Mouse (Mus musculus): Measurements from ENCODE around the gene Pglyrp1. TPM values are rescaled to one million over a fixed set of nuclear protein-coding genes. Genes with fewer than 3 reads are reported as not detected.
"Not testable (repeated sequence)": the region's sequence is repeated elsewhere in the genome, so short reads cannot be mapped to it uniquely, and the experiment has no call there.

The Pglyrp1 gene
- polyA plus RNA-seq (2015; fragmentation: Nextera tagmentation; extraction: Ambion mirVana) = 103 and 110 TPM in 2 replicates

DNA sequence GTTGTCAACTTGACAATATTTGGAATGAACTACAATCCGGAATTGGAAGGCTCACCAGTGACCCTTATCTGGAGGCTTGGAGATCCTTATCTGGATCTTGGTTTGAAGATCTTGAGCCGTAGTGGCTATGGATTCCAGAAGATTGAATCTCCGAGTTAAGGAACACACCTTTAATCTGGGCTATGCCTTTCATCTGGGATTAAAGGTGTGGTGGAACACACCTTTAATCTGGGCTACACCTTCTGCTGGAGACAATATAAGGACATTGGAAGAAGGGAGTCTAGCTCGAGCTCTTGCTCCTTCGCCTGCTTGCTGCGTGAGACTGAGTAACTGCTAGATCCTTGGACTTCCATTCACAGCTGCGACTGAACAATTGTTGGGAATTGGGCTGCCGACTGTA, at the start of gene Pglyrp1:
Pglyrp1 (plus strand) TSS at position 301 of the 400 bp plus-strand sequence.
- H3K4me3 ChIP-seq (ENCODE audit: low read depth, low read length); DNase-seq (ENCODE audit: low spot score); H3K4me2 ChIP-seq (replicated peaks; ENCODE audit: low read depth); H3K27ac ChIP-seq (replicated peaks); H3K9me3 ChIP-seq (ENCODE audit: control insufficient read depth, low read length); H3K27me3 ChIP-seq (ENCODE audit: control insufficient read depth, insufficient read depth, low read length); ATAC-seq (ENCODE audit: low FRiP score, low TSS enrichment); H3K9ac ChIP-seq (ENCODE audit: low read length); H3K36me3 ChIP-seq (ENCODE audit: control insufficient read depth, insufficient read depth, low read length); H3K4me1 ChIP-seq (replicated peaks; ENCODE audit: control insufficient read depth, insufficient read depth): not testable (repeated sequence)
- no CpG with 5 or more reads among the region's 8 CpGs for WGBS

- no peaks in the 10 kb centered on the region for H3K9me3 ChIP-seq (ENCODE audit: control insufficient read depth, low read length)
- no peaks in the 10 kb centered on the region for H3K36me3 ChIP-seq (ENCODE audit: control insufficient read depth, insufficient read depth, low read length)
- H3K9ac ChIP-seq (ENCODE audit: low read length) = no peak within 1 kb of the TSS
- no peaks in the 10 kb centered on the region for H3K27me3 ChIP-seq (ENCODE audit: control insufficient read depth, insufficient read depth, low read length)
- TF ChIP-seq EP300 (optimal IDR thresholded peaks at IDR 0.05) (no peak), CTCF (IDR thresholded peaks at IDR 0.05; ENCODE audit: low read depth) (no peak)
- H3K4me2 ChIP-seq (replicated peaks; ENCODE audit: low read depth) = no peak within 1 kb of the TSS
- H3K27ac ChIP-seq (replicated peaks) = no peak within 1 kb of the TSS
- WGBS = 55% methylated on average over 3 of the region's 3 CpGs
- no peaks in the 10 kb centered on the region for H3K4me1 ChIP-seq (replicated peaks; ENCODE audit: control insufficient read depth, insufficient read depth)
- H3K4me3 ChIP-seq (ENCODE audit: low read depth, low read length) = no peak within 1 kb of the TSS
- DNase-seq (ENCODE audit: low spot score) (no peak), ATAC-seq (ENCODE audit: low FRiP score, low TSS enrichment) (no peak)
Measured at GRCm38 (mm10) chr7:18821507-18821906, 49.6 kb upstream of the Pglyrp1 start, which contains the start of gene Psg17. Psg17 (minus strand) TSS chr7:18821607.

GRCm38 (mm10) chr7:18827792-18828546, 43.2 kb upstream of the Pglyrp1 start:
- Histone ChIP-seq H3K36me3 (ENCODE audit: control insufficient read depth, insufficient read depth, low read length) (no peaks in the 10 kb centered on the region), H3K27me3 (ENCODE audit: control insufficient read depth, insufficient read depth, low read length) (no peaks in the 10 kb centered on the region), H3K27ac (replicated peaks) (no peak overlapping the region), H3K4me3 (ENCODE audit: low read depth, low read length) (no peak overlapping the region), H3K4me2 (replicated peaks; ENCODE audit: low read depth) (no peak overlapping the region), H3K9ac (ENCODE audit: low read length) (no peak overlapping the region), H3K9me3 (ENCODE audit: control insufficient read depth, low read length) (no peaks in the 10 kb centered on the region), H3K4me1 (replicated peaks; ENCODE audit: control insufficient read depth, insufficient read depth) (no peaks in the 10 kb centered on the region)
- TF ChIP-seq EP300 (optimal IDR thresholded peaks at IDR 0.05) (no peak), CTCF (IDR thresholded peaks at IDR 0.05; ENCODE audit: low read depth) (no peak)
- peak; percentile 67; the same call in 1 of the 2 replicates for ATAC-seq (ENCODE audit: low FRiP score, low TSS enrichment)
- WGBS = 54% methylated on average over 26 of the region's 26 CpGs
- DNase-seq (ENCODE audit: low spot score) = peak; percentile 43

GRCm38 (mm10) chr7:18828592-18828991, 42.5 kb upstream of the Pglyrp1 start:
- ATAC-seq (ENCODE audit: low FRiP score, low TSS enrichment) (no peak), DNase-seq (ENCODE audit: low spot score) (no peak)
- no peaks in the 10 kb centered on the region for H3K36me3 ChIP-seq (ENCODE audit: control insufficient read depth, insufficient read depth, low read length)
- WGBS = 58% methylated on average over 9 of the region's 9 CpGs
- H3K27ac ChIP-seq (replicated peaks) = no peak overlapping the region
- no peaks in the 10 kb centered on the region for H3K4me1 ChIP-seq (replicated peaks; ENCODE audit: control insufficient read depth, insufficient read depth)
- H3K9me3 ChIP-seq (ENCODE audit: control insufficient read depth, low read length) = no peaks in the 10 kb centered on the region
- TF ChIP-seq CTCF (IDR thresholded peaks at IDR 0.05; ENCODE audit: low read depth) = peak; percentile 69
- TF ChIP-seq EP300 (optimal IDR thresholded peaks at IDR 0.05) = no peak
- no peak overlapping the region for H3K9ac ChIP-seq (ENCODE audit: low read length)
- H3K4me3 ChIP-seq (ENCODE audit: low read depth, low read length) = no peak overlapping the region
- no peaks in the 10 kb centered on the region for H3K27me3 ChIP-seq (ENCODE audit: control insufficient read depth, insufficient read depth, low read length)
- H3K4me2 ChIP-seq (replicated peaks; ENCODE audit: low read depth) = no peak overlapping the region

- TF ChIP-seq CTCF (IDR thresholded peaks at IDR 0.05; ENCODE audit: low read depth) (no peak), EP300 (optimal IDR thresholded peaks at IDR 0.05) (no peak)
- Histone ChIP-seq H3K9ac (ENCODE audit: low read length) (no peak overlapping the region), H3K4me1 (replicated peaks; ENCODE audit: control insufficient read depth, insufficient read depth) (no peaks in the 10 kb centered on the region), H3K27ac (replicated peaks) (no peak overlapping the region), H3K36me3 (ENCODE audit: control insufficient read depth, insufficient read depth, low read length) (no peaks in the 10 kb centered on the region), H3K9me3 (ENCODE audit: control insufficient read depth, low read length) (no peaks in the 10 kb centered on the region), H3K4me2 (replicated peaks; ENCODE audit: low read depth) (no peak overlapping the region), H3K4me3 (ENCODE audit: low read depth, low read length) (no peak overlapping the region), H3K27me3 (ENCODE audit: control insufficient read depth, insufficient read depth, low read length) (no peaks in the 10 kb centered on the region)
- WGBS = 78% methylated on average over 7 of the region's 7 CpGs
- ATAC-seq (ENCODE audit: low FRiP score, low TSS enrichment) = no peak
- no peak for DNase-seq (ENCODE audit: low spot score)
Measured at GRCm38 (mm10) chr7:18829545-18829944, 41.6 kb upstream of the Pglyrp1 start.

DNA sequence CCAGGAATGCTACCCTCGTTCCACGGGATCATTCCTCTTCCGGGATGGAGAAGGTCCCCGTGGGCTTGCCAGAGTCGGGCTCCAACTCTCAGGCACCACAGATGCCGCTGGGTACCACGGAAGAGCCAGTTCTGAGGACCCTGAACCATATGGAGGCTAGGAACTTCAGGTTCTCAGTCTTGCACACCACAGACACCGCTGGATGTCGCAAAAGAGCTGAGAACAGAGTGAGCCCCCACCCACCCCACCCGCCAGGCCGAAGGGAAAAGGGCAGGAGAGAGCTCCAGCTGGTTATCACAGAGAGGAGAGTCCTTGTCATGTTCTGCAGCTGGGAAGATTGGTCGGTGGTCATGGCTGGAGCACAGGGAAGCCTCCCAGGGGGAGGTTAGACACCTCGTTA, 38.8 kb upstream of the Pglyrp1 start:
- Histone ChIP-seq H3K36me3 (ENCODE audit: control insufficient read depth, insufficient read depth, low read length) (no peaks in the 10 kb centered on the region), H3K9me3 (ENCODE audit: control insufficient read depth, low read length) (no peaks in the 10 kb centered on the region), H3K4me3 (ENCODE audit: low read depth, low read length) (no peak overlapping the region), H3K4me1 (replicated peaks; ENCODE audit: control insufficient read depth, insufficient read depth) (no peaks in the 10 kb centered on the region), H3K27me3 (ENCODE audit: control insufficient read depth, insufficient read depth, low read length) (no peaks in the 10 kb centered on the region), H3K4me2 (replicated peaks; ENCODE audit: low read depth) (no peak overlapping the region), H3K9ac (ENCODE audit: low read length) (no peak overlapping the region), H3K27ac (replicated peaks) (no peak overlapping the region)
- WGBS = 45% methylated on average over 13 of the region's 13 CpGs
- ATAC-seq (ENCODE audit: low FRiP score, low TSS enrichment) (no peak), DNase-seq (ENCODE audit: low spot score) (no peak)
- TF ChIP-seq EP300 (optimal IDR thresholded peaks at IDR 0.05) (no peak), CTCF (IDR thresholded peaks at IDR 0.05; ENCODE audit: low read depth) (peak; percentile 53)
